Mouse (Mus musculus) erythroid progenitor cell, adult 5-6 weeks (primary cell): ENCODE data around the gene Anapc16. TPM values are rescaled to one million over a fixed set of nuclear protein-coding genes. Genes with fewer than 3 reads are reported as not detected.

Source experiments
- total RNA-seq, 2 experiments: library from RNA; stranded (forward) in 1 of 2; stranded (reverse) in 1 of 2; fragments of 150-400 nt in 1 of 2; fragments of 186-747, 209-891 nt in 1 of 2; gene quantifications; 2 replicates each; pipeline versions ENCODE4 v1.2.3 to v1.2.4; 2015 to 2017; ENCODE audit warnings: low replicate concordance in 2 of 2

Anapc16 gene
- total RNA-seq, 2 experiments from 2014 or later, result 36.5 to 54.5 TPM

Other genes starting within 250 kb of the Anapc16 start
- gene Dnajb12, start 123.6 kb downstream of the Anapc16 start, total RNA-seq (2015; ENCODE audit: low replicate concordance), result 27.2 and 34.2 TPM in 2 replicates
- gene Dnajb12, start 123.6 kb downstream of the Anapc16 start, total RNA-seq (2017; ENCODE audit: low replicate concordance), result 30.4 and 32.7 TPM in 2 replicates
- 0.72 and 3.8 TPM in 2 replicates for gene Ddit4, start 51.3 kb downstream of the Anapc16 start, total RNA-seq (2015; ENCODE audit: low replicate concordance)
- gene Ddit4, start 51.3 kb downstream of the Anapc16 start, total RNA-seq (2017; ENCODE audit: low replicate concordance), result 1.9 TPM in 1 of 2 replicates, not detected in the other
- 11.3 and 21.6 TPM in 2 replicates for gene Ascc1, start 330 bp downstream of the Anapc16 start, total RNA-seq (2015; ENCODE audit: low replicate concordance)
- gene Ascc1, start 330 bp downstream of the Anapc16 start, total RNA-seq (2017; ENCODE audit: low replicate concordance), result 9.6 and 22.6 TPM in 2 replicates
- not detected in 2 replicates for gene Spock2, start 103.1 kb upstream of the Anapc16 start, total RNA-seq (2015; ENCODE audit: low replicate concordance)
- gene Spock2, start 103.1 kb upstream of the Anapc16 start, total RNA-seq (2017; ENCODE audit: low replicate concordance), result not detected in 2 replicates
- gene Chst3, start 216.1 kb upstream of the Anapc16 start, total RNA-seq (2015; ENCODE audit: low replicate concordance), result 6.7 and 8.6 TPM in 2 replicates
- 2.6 and 3.9 TPM in 2 replicates for gene Chst3, start 216.1 kb upstream of the Anapc16 start, total RNA-seq (2017; ENCODE audit: low replicate concordance)